Mouse (Mus musculus) embryonic fibroblast, embryonic 13.5 days (primary cell): ENCODE results near the gene Slc4a4. TPM values are rescaled to one million over a fixed set of nuclear protein-coding genes. Genes with fewer than 3 reads are reported as not detected.

Source experiments
- H3K27ac ChIP-seq: 2 replicates; pipeline ENCODE4 v1.5.1; 2012; ENCODE audit warnings: low read length, control low read depth, inconsistent platforms; ENCODE audit not compliant: insufficient read depth
- H3K4me1 ChIP-seq: 2 replicates; pipeline ENCODE4 v1.6.1; 2011; ENCODE audit warnings: low read length; ENCODE audit not compliant: control insufficient read depth, insufficient read depth
- H3K4me3 ChIP-seq: 2 replicates; pipeline ENCODE4 v1.5.1; 2011; ENCODE audit warnings: mild to moderate bottlenecking, control low read depth, low read length; ENCODE audit not compliant: insufficient read depth
- CTCF ChIP-seq: IDR thresholded peaks from 2 replicates; pipeline ENCODE4 v1.5.1; 2011; ENCODE audit warnings: mild to moderate bottlenecking, control low read depth, low read length, moderate library complexity, borderline replicate concordance; ENCODE audit not compliant: insufficient read depth
- POLR2A ChIP-seq: IDR thresholded peaks from 2 replicates; pipeline ENCODE4 v1.6.1; 2011; ENCODE audit warnings: low read depth, mild to moderate bottlenecking, control low read depth, low read length, moderate library complexity
- polyA plus RNA-seq: library from polyadenylated mRNA; stranded (reverse); fragments of >200 nt; gene quantifications from 2 replicates; pipeline ENCODE4 v1.2.4, GENCODE M21; 2011; ENCODE audit warnings: low read depth; ENCODE audit not compliant: missing spikeins, insufficient read length

Slc4a4 gene
- polyA plus RNA-seq, 1 experiment: 6.6 TPM

GRCm38 (mm10) chr5:89018537-89018936, 131.9 kb downstream of the Slc4a4 start:
- Histone ChIP-seq H3K4me1 (no peaks in the 10 kb centered on the region), H3K27ac (no peak overlapping the region), H3K4me3 (no peak overlapping the region)
- TF ChIP-seq POLR2A: no peak
- no peak for TF ChIP-seq CTCF

GRCm38 (mm10) chr5:89024413-89024812, 137.8 kb downstream of the Slc4a4 start:
- H3K4me3 ChIP-seq: no peak overlapping the region
- no peak for TF ChIP-seq CTCF
- TF ChIP-seq POLR2A: no peak
- no peaks in the 10 kb centered on the region for H3K4me1 ChIP-seq
- no peak overlapping the region for H3K27ac ChIP-seq

- H3K4me3 ChIP-seq: no peak overlapping the region
- no peaks in the 10 kb centered on the region for H3K4me1 ChIP-seq
- no peak overlapping the region for H3K27ac ChIP-seq
- TF ChIP-seq CTCF (no peak), POLR2A (no peak)
Observed at GRCm38 (mm10) chr5:89027518-89028085, 141.0 kb downstream of the Slc4a4 start.

- H3K27ac ChIP-seq: no peak overlapping the region
- TF ChIP-seq POLR2A (no peak), CTCF (no peak)
- H3K4me3 ChIP-seq: no peak overlapping the region
- no peaks in the 10 kb centered on the region for H3K4me1 ChIP-seq
Observed at GRCm38 (mm10) chr5:89032647-89033046, 146.0 kb downstream of the Slc4a4 start.

- Histone ChIP-seq H3K4me1 (no peaks in the 10 kb centered on the region), H3K27ac (no peak overlapping the region), H3K4me3 (no peak overlapping the region)
- TF ChIP-seq POLR2A: no peak
- no peak for TF ChIP-seq CTCF
Observed at GRCm38 (mm10) chr5:89033256-89033655, 146.6 kb downstream of the Slc4a4 start.

- Histone ChIP-seq H3K4me3 (no peak overlapping the region), H3K27ac (no peak overlapping the region), H3K4me1 (no peaks in the 10 kb centered on the region)
- no peak for TF ChIP-seq POLR2A
- TF ChIP-seq CTCF: no peak
Observed at GRCm38 (mm10) chr5:89036147-89036546, 149.5 kb downstream of the Slc4a4 start.

GRCm38 (mm10) chr5:89040814-89041213, 154.2 kb downstream of the Slc4a4 start:
- Histone ChIP-seq H3K4me3 (no peak overlapping the region), H3K4me1 (no peaks in the 10 kb centered on the region), H3K27ac (no peak overlapping the region)
- TF ChIP-seq POLR2A (no peak), CTCF (no peak)

GRCm38 (mm10) chr5:89043846-89044245, 157.2 kb downstream of the Slc4a4 start:
- Histone ChIP-seq H3K27ac (no peak overlapping the region), H3K4me1 (no peaks in the 10 kb centered on the region), H3K4me3 (no peak overlapping the region)
- TF ChIP-seq POLR2A (no peak), CTCF (no peak)

GRCm38 (mm10) chr5:89044801-89045200, 158.2 kb downstream of the Slc4a4 start:
- H3K4me1 ChIP-seq: no peaks in the 10 kb centered on the region
- H3K27ac ChIP-seq: no peak overlapping the region
- H3K4me3 ChIP-seq: no peak overlapping the region
- no peak for TF ChIP-seq POLR2A
- TF ChIP-seq CTCF: no peak

- H3K4me1 ChIP-seq: no peaks in the 10 kb centered on the region
- TF ChIP-seq POLR2A (no peak), CTCF (no peak)
- H3K4me3 ChIP-seq: no peak overlapping the region
- peak overlapping the region; percentile 28; the same call in 1 of the 2 replicates for H3K27ac ChIP-seq
Observed at GRCm38 (mm10) chr5:89051577-89051976, 165.0 kb downstream of the Slc4a4 start.

GRCm38 (mm10) chr5:89052230-89052629, 165.6 kb downstream of the Slc4a4 start:
- no peak overlapping the region for H3K4me3 ChIP-seq
- H3K27ac ChIP-seq: no peak overlapping the region
- H3K4me1 ChIP-seq: no peaks in the 10 kb centered on the region
- TF ChIP-seq POLR2A (no peak), CTCF (no peak)

- TF ChIP-seq CTCF (no peak), POLR2A (no peak)
- Histone ChIP-seq H3K4me3 (no peak overlapping the region), H3K4me1 (no peaks in the 10 kb centered on the region), H3K27ac (no peak overlapping the region)
Observed at GRCm38 (mm10) chr5:89055656-89056055, 169.0 kb downstream of the Slc4a4 start.
